Mouse (Mus musculus) limb, embryonic 15.5 days (tissue): ENCODE data around the gene Cttn. TPM values are rescaled to one million over a fixed set of nuclear protein-coding genes. Genes with fewer than 3 reads are reported as not detected.

Experiments used
- ATAC-seq: fragments of 200-750 bp; cut with Nextera tagmentation; 2 replicates; pipeline ENCODE4 v1.8.0; 2017; ENCODE audit warnings: low read depth, moderate TSS enrichment; ENCODE audit not compliant: insufficient number of reproducible peaks, low FRiP score, low TSS enrichment
- H3K27ac ChIP-seq: fragments of 300-500 bp; sonication (generic); 2 replicates; pipeline ENCODE4 v1.5.1; 2015; ENCODE audit warnings: moderate library complexity, mild to moderate bottlenecking, inconsistent platforms
- H3K27me3 ChIP-seq: fragments of 300-500 bp; sonication (generic); 2 replicates; pipeline ENCODE4 v1.6.1; 2015; ENCODE audit warnings: inconsistent platforms
- H3K36me3 ChIP-seq: fragments of 300-500 bp; sonication (generic); 2 replicates; pipeline ENCODE4 v1.6.1; 2015; ENCODE audit warnings: inconsistent platforms
- H3K4me1 ChIP-seq: fragments of 300-500 bp; sonication (generic); 2 replicates; pipeline ENCODE4 v1.6.1; 2015; ENCODE audit warnings: inconsistent platforms
- H3K4me2 ChIP-seq: fragments of 300-500 bp; sonication (generic); 2 replicates; pipeline ENCODE4 v1.6.1; 2015; ENCODE audit warnings: mild to moderate bottlenecking, inconsistent platforms
- H3K4me3 ChIP-seq: fragments of 300-500 bp; sonication (generic); 2 replicates; pipeline ENCODE4 v1.5.1; 2015; ENCODE audit warnings: mild to moderate bottlenecking, inconsistent platforms
- H3K9ac ChIP-seq: fragments of 300-500 bp; sonication (generic); 2 replicates; pipeline ENCODE4 v1.6.1; 2015; ENCODE audit warnings: inconsistent platforms
- H3K9me3 ChIP-seq: fragments of 300-500 bp; sonication (generic); 2 replicates; pipeline ENCODE4 v1.6.1; 2016; ENCODE audit warnings: inconsistent platforms
- WGBS: fragments of 180-500 bp; shearing (Covaris S2); methylation state at CpG from one replicate; pipeline ENCODE4 v1.1.7; 2015; 5-methylcytosine and 5-hydroxymethylcytosine counted together
- polyA plus RNA-seq: library from polyadenylated mRNA; unstranded; fragments of >200 nt; fragmentation: Nextera tagmentation; extraction: Ambion mirVana; gene quantifications from 2 replicates; pipeline ENCODE4 v1.2.1, GENCODE M21; 2015

The Cttn gene
- polyA plus RNA-seq, result 183 and 187 TPM in 2 replicates

DNA sequence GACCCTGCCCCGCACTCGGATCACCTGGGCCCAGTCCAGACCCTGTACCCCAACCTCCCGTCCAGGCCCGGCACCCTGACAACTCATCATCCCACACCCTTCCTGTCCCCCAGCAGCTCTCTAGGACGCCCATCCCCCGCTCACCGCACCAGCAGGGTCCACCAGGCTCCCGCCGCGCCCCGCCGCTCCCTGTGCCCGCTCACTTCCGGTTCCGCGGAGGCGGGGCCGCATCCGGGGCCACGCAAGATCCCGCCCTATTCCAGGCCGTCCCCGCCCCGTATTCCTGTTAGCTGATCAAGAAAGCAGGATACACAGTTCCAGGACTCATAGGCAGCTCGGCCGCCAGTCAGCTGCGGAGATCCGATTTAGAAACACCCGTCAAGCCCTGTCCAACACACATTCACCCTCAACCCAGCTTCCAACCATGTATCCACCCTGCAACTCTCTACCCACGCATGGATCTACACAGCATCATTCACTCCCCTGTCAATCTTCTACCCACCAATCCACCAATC lies at the start of gene Cttn:
Gene Cttn, minus strand, starts transcription at position 465 of the 515 bp plus-strand sequence.
- Histone ChIP-seq H3K36me3 (peaks cover 11% of the 10 kb centered on the region), H3K4me1 (peaks cover 15% of the 10 kb centered on the region), H3K9me3 (no peaks in the 10 kb centered on the region), H3K4me3 (peak within 1 kb of the TSS; percentile 93), H3K27me3 (no peaks in the 10 kb centered on the region), H3K9ac (peak within 1 kb of the TSS; percentile 94), H3K27ac (peak within 1 kb of the TSS; percentile 89), H3K4me2 (peak within 1 kb of the TSS; percentile 76)
- ATAC-seq, result peak; percentile 82
- whole genome bisulfite sequencing, result 2% methylated on average over 30 of the region's 30 CpGs

DNA sequence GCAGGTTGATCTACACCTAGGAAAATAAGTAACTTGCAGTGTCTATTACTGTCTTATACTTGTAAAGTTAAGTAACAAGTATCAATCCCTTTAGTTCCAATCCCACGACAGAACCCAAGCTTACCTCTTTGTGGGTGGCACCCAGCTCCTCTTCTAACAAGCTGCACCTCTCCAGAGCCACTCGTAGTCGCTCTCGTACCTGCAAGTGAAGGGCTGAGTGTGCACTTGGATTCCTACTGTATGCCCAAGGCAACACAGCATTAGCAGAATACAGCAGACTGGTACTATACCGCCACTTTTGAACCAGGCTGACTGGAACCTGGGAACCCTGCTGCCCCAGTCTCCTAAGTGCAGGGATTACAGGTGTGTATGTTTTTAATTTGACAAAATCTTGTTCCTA lies 49.0 kb upstream of the Cttn start:
- Histone ChIP-seq H3K4me3 (no peak overlapping the region), H3K27me3 (no peaks in the 10 kb centered on the region), H3K36me3 (peaks cover 53% of the 10 kb centered on the region), H3K27ac (no peak overlapping the region), H3K4me2 (no peak overlapping the region), H3K9ac (no peak overlapping the region), H3K9me3 (no peaks in the 10 kb centered on the region), H3K4me1 (no peaks in the 10 kb centered on the region)
- WGBS, result 93% methylated on average over 5 of the region's 5 CpGs
- no peak for ATAC-seq

DNA sequence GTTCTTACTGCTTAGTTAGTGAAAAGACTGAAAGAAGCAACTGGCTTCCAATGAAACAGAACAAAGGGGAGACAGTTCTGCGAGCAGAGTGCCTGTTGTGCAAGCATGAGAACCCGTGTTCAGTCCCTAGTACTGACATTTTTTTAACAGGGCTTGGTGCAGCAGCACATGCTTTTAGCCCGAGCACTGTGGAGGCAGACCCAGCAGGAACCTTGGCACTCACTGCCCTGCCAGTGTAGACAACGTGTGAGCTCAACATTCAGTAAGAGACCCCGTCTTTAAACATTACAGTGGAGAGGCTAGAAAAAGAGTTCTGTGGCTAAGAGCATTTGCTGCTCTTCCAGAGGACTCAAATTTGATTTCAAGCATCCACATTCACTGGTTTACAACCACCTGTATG lies 45.9 kb upstream of the Cttn start:
- WGBS, result 88% methylated on average over 5 of the region's 5 CpGs
- no peak overlapping the region for H3K4me3 ChIP-seq
- H3K9ac ChIP-seq, result no peak overlapping the region
- no peak overlapping the region for H3K4me2 ChIP-seq
- H3K36me3 ChIP-seq, result peaks cover 83% of the 10 kb centered on the region
- H3K4me1 ChIP-seq, result no peaks in the 10 kb centered on the region
- no peaks in the 10 kb centered on the region for H3K27me3 ChIP-seq
- ATAC-seq, result no peak
- no peaks in the 10 kb centered on the region for H3K9me3 ChIP-seq
- H3K27ac ChIP-seq, result no peak overlapping the region

DNA sequence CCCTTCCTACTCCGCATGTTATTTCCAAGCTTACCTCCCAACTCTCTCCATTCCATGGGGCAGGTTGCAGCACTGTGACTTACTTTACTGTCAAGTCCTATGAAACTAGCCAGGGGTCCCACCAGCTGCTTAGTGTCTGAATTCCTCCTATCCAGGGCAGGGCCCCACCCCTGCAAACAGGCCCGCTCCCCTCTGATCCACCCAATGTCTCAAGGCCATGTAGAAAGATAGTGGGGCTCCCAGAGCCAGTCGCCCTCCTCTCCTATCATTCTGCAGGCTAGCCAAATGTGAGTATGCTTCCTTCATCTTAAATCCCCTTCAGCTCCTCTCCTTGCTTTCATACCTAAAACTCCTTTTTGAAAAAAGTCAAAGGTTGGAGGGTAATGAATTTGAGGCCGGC lies 38.3 kb upstream of the Cttn start:
- Histone ChIP-seq H3K4me3 (no peak overlapping the region), H3K27ac (no peak overlapping the region), H3K27me3 (no peaks in the 10 kb centered on the region), H3K4me2 (no peak overlapping the region), H3K9me3 (no peaks in the 10 kb centered on the region), H3K9ac (no peak overlapping the region), H3K4me1 (no peaks in the 10 kb centered on the region), H3K36me3 (peaks cover 97% of the 10 kb centered on the region)
- 94% methylated on average over 4 of the region's 4 CpGs for WGBS
- ATAC-seq, result no peak

DNA sequence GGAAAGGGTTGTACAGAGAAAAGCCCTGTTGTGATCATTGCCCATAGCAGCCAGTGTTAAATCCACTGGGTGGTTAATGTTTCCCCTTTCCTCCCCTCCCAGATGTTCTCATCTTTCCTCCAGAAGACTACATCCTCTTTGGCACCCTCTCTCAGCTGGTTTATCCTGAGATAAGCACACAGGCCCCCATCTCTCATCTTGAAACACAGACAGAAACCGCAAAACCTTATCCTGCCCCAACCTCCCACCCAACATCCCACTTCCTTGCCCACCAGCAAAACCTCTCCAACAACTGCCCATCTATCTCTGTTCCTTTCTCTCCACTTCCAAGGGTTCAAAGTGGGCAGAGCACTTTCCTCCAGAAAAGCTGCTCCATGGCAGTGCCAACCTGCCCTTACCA lies 36.0 kb upstream of the Cttn start:
- Histone ChIP-seq H3K27me3 (no peaks in the 10 kb centered on the region), H3K9ac (no peak overlapping the region)

DNA sequence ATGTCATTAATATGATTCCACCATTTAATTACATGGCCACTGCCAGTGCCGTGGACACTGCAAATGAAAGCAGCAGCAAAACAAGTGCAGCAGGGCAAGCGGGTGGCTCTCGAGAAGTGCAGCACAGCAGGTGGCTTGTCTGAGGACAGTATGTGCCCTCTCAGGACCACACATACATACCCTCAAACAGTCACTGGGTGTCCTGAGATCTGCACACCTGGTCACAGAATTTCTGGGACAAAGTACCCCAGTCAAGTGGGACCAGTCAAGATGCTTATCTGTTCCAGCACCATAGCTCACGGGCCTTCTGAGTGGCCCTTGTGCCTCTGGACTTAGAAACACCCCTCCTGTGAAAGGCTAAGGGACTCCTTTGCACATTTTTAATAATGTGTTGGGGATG lies 33.1 kb upstream of the Cttn start:
- no peak overlapping the region for H3K4me3 ChIP-seq
- H3K9ac ChIP-seq, result no peak overlapping the region
- H3K27ac ChIP-seq, result no peak overlapping the region
- no peaks in the 10 kb centered on the region for H3K9me3 ChIP-seq
- 86% methylated on average over 4 of the region's 4 CpGs for WGBS
- no peak for ATAC-seq
- peaks cover 96% of the 10 kb centered on the region for H3K36me3 ChIP-seq
- H3K4me1 ChIP-seq, result no peaks in the 10 kb centered on the region
- H3K4me2 ChIP-seq, result no peak overlapping the region
- no peaks in the 10 kb centered on the region for H3K27me3 ChIP-seq

More for the DNA sequence above, 36.0 kb upstream of the Cttn start:
- no peak overlapping the region for H3K27ac ChIP-seq
- H3K4me1 ChIP-seq, result no peaks in the 10 kb centered on the region
- no peak for ATAC-seq
- no peaks in the 10 kb centered on the region for H3K9me3 ChIP-seq
- H3K4me2 ChIP-seq, result no peak overlapping the region
- H3K36me3 ChIP-seq, result peaks cover 98% of the 10 kb centered on the region
- 100% methylated on average over 1 of the region's 1 CpGs for WGBS
- H3K4me3 ChIP-seq, result no peak overlapping the region

DNA sequence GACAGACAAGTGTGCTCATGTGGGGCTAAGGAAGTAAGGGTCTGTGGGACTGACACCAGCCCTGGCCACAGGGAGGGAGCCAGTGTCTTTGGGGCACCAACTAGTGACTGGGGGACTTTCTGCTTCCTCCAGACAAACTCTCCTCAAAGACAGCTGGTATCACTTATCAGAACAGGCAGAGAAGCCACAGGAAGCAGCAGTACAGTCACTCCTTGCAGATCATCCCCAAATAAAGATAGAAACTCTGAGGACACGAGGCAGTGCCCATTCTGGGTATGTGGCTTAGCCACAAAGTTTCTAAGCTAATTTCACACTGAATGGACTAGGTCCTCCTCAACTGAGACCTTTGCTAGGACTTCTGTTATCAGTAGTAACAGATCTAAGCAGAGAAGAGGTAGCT lies 22.1 kb upstream of the Cttn start:
- WGBS, result 64% methylated on average over 1 of the region's 1 CpGs
- peaks cover 94% of the 10 kb centered on the region for H3K36me3 ChIP-seq
- no peaks in the 10 kb centered on the region for H3K27me3 ChIP-seq
- no peaks in the 10 kb centered on the region for H3K9me3 ChIP-seq
- no peak overlapping the region for H3K4me3 ChIP-seq
- H3K9ac ChIP-seq, result no peak overlapping the region
- no peaks in the 10 kb centered on the region for H3K4me1 ChIP-seq
- H3K27ac ChIP-seq, result no peak overlapping the region
- H3K4me2 ChIP-seq, result no peak overlapping the region
- ATAC-seq, result no peak

DNA sequence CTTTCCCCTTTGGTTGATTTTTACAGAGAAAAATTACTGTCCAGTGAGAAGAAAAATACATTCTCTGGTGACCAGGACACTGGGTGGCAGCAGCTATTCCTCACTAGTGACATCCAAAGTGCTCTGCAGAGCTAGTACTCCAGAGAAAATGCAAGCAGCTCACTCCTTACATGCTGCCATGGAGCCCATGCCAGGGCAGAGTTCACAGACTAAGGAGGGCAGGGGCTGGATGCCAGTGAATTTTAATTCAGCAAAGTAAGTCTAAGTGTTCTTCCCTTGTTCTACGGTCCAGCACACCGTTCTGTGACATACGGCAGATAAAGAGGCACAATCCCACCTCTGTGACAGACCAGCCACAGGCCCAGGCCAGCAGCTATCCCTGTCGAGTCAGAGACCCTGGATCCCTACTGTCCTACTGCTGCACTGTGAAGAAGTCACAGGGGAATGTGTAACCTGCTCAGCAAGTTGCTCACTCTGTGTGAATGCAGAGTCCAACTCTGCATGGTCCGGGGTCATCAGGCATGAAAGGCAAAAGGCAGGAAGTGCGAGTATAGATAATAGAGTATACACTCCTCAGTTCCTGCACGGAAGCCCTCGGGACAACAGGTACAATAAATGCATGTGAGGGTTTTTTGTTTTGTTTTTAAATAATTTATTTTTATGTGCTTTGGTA lies 19.5 kb upstream of the Cttn start:
- ATAC-seq, result no peak
- WGBS, result 88% methylated on average over 8 of the region's 8 CpGs
- Histone ChIP-seq H3K27ac (no peak overlapping the region), H3K4me3 (no peak overlapping the region), H3K4me1 (no peaks in the 10 kb centered on the region), H3K9me3 (no peaks in the 10 kb centered on the region), H3K4me2 (no peak overlapping the region), H3K9ac (no peak overlapping the region), H3K36me3 (peaks cover 90% of the 10 kb centered on the region), H3K27me3 (no peaks in the 10 kb centered on the region)

DNA sequence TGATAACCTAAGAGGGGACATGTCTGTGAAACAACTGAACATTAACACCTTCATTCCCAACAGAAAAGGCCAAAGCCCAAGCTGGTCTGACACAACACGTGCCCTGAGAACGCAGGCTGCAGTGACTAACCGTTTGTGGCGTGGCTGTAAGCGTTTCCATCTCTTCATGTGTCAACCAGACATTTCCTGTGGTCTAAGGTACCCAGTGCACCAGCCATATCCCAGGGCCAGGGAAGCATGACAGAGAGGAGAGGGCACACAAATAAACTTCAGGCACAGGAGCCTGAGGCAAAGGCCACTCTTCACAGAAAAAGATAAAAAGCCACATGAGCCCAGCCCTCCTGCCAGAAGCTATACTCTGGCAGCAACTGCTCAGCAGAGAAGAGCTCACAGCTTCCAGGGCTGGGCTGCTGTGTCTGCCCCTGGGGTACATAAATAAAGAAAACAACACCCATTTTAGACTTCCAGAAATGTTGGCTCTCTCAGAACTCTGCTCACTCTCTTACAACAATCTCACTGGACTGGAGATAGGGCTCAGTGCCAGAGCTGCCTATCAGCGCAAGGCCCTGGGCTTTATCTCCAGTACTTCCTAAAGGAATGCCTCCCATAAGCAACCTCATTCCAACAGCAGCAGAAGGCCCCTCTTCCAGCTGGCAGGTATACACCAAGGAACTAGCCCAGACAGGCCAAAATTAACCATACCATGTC lies 18.4 kb upstream of the Cttn start:
- WGBS, result 77% methylated on average over 6 of the region's 6 CpGs
- H3K4me2 ChIP-seq, result no peak overlapping the region
- H3K4me3 ChIP-seq, result no peak overlapping the region
- no peak overlapping the region; the same call in 1 of the 2 replicates for H3K27ac ChIP-seq
- no peaks in the 10 kb centered on the region for H3K27me3 ChIP-seq
- ATAC-seq, result no peak
- no peak overlapping the region for H3K9ac ChIP-seq
- peaks cover 90% of the 10 kb centered on the region for H3K36me3 ChIP-seq
- H3K4me1 ChIP-seq, result no peaks in the 10 kb centered on the region
- no peaks in the 10 kb centered on the region for H3K9me3 ChIP-seq

DNA sequence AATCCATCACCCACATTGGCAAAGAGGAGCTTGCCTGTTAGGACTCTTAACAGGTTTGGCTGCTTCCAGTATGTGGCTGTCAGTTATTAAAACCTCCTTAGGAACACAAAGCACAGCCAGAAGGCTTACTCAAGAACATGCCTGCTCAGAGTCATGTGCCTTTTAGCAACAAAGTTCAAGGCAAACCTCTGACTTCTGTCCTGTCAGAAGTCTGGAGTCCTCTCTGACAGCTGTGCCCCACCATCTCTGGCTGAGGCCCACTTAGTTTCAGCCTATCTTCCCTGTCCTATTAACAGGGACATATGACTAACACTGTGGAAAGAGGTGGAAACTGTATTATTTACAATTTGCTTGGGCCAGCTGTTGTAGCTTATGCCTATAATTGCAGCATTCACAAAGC lies 9.5 kb upstream of the Cttn start:
- no peaks in the 10 kb centered on the region for H3K4me1 ChIP-seq
- H3K27ac ChIP-seq, result no peak overlapping the region
- no peaks in the 10 kb centered on the region for H3K27me3 ChIP-seq
- no peak overlapping the region for H3K4me2 ChIP-seq
- H3K9ac ChIP-seq, result no peak overlapping the region
- no peaks in the 10 kb centered on the region for H3K9me3 ChIP-seq
- no peak for ATAC-seq
- H3K4me3 ChIP-seq, result no peak overlapping the region
- H3K36me3 ChIP-seq, result peaks cover 88% of the 10 kb centered on the region

DNA sequence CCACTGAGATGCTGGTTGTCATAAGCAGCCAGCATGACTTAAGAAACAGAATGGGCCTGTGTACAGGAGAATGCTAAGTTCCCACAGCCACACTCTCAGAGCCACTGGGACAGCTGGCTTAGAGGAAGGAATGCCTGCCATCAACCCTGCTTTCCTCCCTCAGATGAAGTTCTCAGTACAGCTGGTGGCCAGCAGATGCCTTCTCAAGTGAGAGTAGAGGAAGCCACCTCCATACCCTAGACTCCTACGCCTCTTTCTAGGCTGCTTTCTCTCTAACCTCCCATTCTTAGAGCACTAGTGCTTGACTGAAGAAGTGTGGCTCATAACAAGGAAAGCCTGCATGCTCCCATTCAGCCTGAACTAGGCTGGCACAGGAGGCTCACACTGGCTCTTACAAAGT lies 8.8 kb upstream of the Cttn start:
- 93% methylated on average over 1 of the region's 1 CpGs for WGBS
- Histone ChIP-seq H3K36me3 (peaks cover 80% of the 10 kb centered on the region), H3K4me2 (no peak overlapping the region), H3K27ac (no peak overlapping the region), H3K9me3 (no peaks in the 10 kb centered on the region), H3K9ac (no peak overlapping the region), H3K4me3 (no peak overlapping the region), H3K27me3 (no peaks in the 10 kb centered on the region), H3K4me1 (no peaks in the 10 kb centered on the region)
- ATAC-seq, result no peak

DNA sequence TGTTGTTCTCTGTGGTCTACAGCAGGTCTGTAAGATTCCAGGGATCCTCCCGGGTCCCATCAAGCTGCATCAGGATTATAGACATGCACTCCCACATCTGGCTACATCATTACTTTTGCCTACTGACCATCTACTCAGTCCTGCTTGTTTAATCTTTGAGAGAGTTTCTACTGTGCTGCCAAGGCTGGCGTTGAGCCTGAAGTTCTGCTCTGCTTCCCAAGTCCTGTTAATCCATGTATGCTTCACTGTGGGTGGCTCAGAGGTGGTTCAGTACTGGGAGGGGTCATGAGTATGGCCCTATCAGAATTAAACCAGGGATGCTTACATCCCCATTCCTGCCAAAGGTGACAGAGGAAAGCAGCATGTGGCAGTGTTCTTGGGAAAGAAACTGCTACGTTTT lies 4.9 kb upstream of the Cttn start:
- Histone ChIP-seq H3K4me1 (no peaks in the 10 kb centered on the region), H3K4me2 (no peak overlapping the region), H3K9me3 (no peaks in the 10 kb centered on the region), H3K9ac (no peak overlapping the region), H3K36me3 (peaks cover 43% of the 10 kb centered on the region), H3K4me3 (no peak overlapping the region), H3K27me3 (no peaks in the 10 kb centered on the region), H3K27ac (no peak overlapping the region)
- ATAC-seq, result no peak
- WGBS, result 85% methylated on average over 3 of the region's 3 CpGs
